Comparison of ENCODE assay signal across 11 mouse cellular contexts in the genomic region with DNA sequence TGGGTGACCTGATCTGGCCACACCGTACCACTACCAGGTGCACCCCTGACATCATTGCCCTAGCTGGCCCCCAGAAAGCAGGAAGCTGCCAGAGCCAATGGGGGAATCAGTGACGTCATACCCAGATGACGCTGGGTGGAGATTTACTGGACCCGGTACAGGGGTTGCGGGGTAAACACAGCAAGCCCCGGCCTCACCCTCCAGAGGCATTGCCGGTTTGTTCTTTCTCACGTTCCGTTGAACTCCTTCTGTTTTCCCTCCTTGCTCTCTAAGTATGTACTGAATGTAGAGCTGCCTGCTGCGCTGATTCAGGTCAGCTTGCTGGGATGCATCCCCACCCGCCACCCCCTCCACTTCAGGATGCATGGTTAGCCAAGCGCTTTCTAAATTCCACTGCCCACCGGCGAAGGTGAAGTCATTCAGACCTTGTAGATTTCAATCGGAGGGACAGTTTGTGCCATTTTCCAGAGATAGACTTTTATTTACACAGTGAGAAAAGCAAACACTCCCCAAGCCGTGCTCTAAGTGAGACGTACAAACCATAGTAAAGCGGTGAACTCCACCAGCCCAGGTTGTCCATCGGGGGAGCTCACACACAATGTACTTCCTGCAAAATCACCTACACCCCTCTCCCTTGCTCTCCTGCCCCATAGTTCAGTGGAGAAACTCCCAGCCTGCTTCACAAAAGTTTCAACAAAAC.
DNase-seq lines count a peak whose midpoint lies in the region; ATAC-seq lines count a peak whose summit lies in the region.
"Had no signal": no experiment of that assay in that cellular context is flagged by ENCODE, and none has a peak within 500 bp of the region (broad histone marks: within the 10 kb centered on the region; RNA-seq: fewer than 3 reads in every experiment).

No protein-coding gene starts in this region.

- DNase-seq in heart, adult 11 months = peak; percentile 97
- no peak for DNase-seq in heart, postnatal 25 days (ENCODE audit: low spot score)
- DNase-seq in Muller cell, postnatal 12 days (ENCODE audit: inconsistent ontology term) = peak; percentile 58
- no peak for DNase-seq in adipocyte (ENCODE audit: low spot score)
- DNase-seq in urinary bladder, postnatal 10 days (ENCODE audit: low spot score) = no peak
- DNase-seq: embryo, embryonic 11 days; layer of hippocampus, adult 9-11 months had no signal

- H3K9me3 ChIP-seq in intestine, embryonic 16.5 days (ENCODE audit: control insufficient read depth, low read length) = no peaks in the 10 kb centered on the region
- no peaks in the 10 kb centered on the region for H3K9me3 ChIP-seq in lung, embryonic 16.5 days (ENCODE audit: control insufficient read depth, low read length)

- H3K9ac ChIP-seq in intestine, embryonic 16.5 days (ENCODE audit: low read depth, low read length) = peak overlapping the region; percentile 33; the same call in 1 of the 2 replicates
- H3K9ac ChIP-seq in lung, embryonic 16.5 days (ENCODE audit: low read length) = no peak overlapping the region; the same call in none of the 2 replicates

- no peak overlapping the region; the same call in 1 of the 2 replicates for H3K4me2 ChIP-seq in intestine, embryonic 16.5 days (ENCODE audit: low read depth, low read length)
- H3K4me2 ChIP-seq in lung, embryonic 16.5 days (ENCODE audit: low read depth, low read length) = peak overlapping the region; percentile 36
- H3K4me2 ChIP-seq: midbrain, embryonic 11.5 days had no signal

- peaks cover 33% of the 10 kb centered on the region for H3K4me1 ChIP-seq in intestine, embryonic 16.5 days (ENCODE audit: control insufficient read depth, insufficient read depth, low read length)
- peaks cover 34% of the 10 kb centered on the region for H3K4me1 ChIP-seq in lung, embryonic 16.5 days (replicated peaks; ENCODE audit: control insufficient read depth, insufficient read depth, low read length)

- H3K4me3 ChIP-seq in intestine, embryonic 16.5 days (ENCODE audit: low read length) = no peak overlapping the region
- H3K4me3 ChIP-seq in lung, embryonic 16.5 days (ENCODE audit: low read length) = no peak overlapping the region

- ATAC-seq in intestine, embryonic 16.5 days = no peak
- ATAC-seq in lung, embryonic 16.5 days (ENCODE audit: low read depth) = no peak
- ATAC-seq in activated CD4-positive, CD25-positive, alpha-beta regulatory T cell, adult 4 months = no peak

- no peaks in the 10 kb centered on the region for H3K27me3 ChIP-seq in intestine, embryonic 16.5 days (replicated peaks; ENCODE audit: control insufficient read depth, insufficient read depth, low read length)
- H3K27me3 ChIP-seq in lung, embryonic 16.5 days (ENCODE audit: control insufficient read depth, insufficient read depth, low read depth, low read length) = no peaks in the 10 kb centered on the region

- 40% methylated on average over 19 of the region's 19 CpGs for WGBS in intestine, embryonic 16.5 days
- 53% methylated on average over 19 of the region's 19 CpGs for WGBS in lung, embryonic 16.5 days

- no peaks in the 10 kb centered on the region for H3K36me3 ChIP-seq in intestine, embryonic 16.5 days (ENCODE audit: control insufficient read depth, insufficient read depth, low read length)
- no peaks in the 10 kb centered on the region for H3K36me3 ChIP-seq in lung, embryonic 16.5 days (ENCODE audit: control insufficient read depth, insufficient read depth, low read length)

- intact Hi-C loops in heart, postnatal 25 days (cut with DNase I) = loop anchor here (5.0 kb wide), 1 partner anchor 46 kb away; no protein-coding TSS in a partner anchor

- 0 out of 2 replicates have a peak overlapping the region, but pooled peaks have one; percentile 21 for H3K27ac ChIP-seq in intestine, embryonic 16.5 days (ENCODE audit: low read length)
- H3K27ac ChIP-seq in lung, embryonic 16.5 days (ENCODE audit: low read length) = peak overlapping the region; percentile 87

Comparison
In these comparisons a context has a peak if more than half of its experiments do, and no peak if none do; other contexts are left out.
1. DNase-seq: peak in heart, adult 11 months (single experiment) and Muller cell, postnatal 12 days (single experiment); none in heart, postnatal 25 days (single experiment), adipocyte (single experiment) and urinary bladder, postnatal 10 days (single experiment).